Mouse (Mus musculus): ENCODE results near the gene Vmn1r8. TPM values are rescaled to one million over a fixed set of nuclear protein-coding genes. Genes with fewer than 3 reads are reported as not detected.
"Not testable (repeated sequence)": the region's sequence is repeated elsewhere in the genome, so short reads cannot be mapped to it uniquely, and the experiment has no call there.

Vmn1r8 gene
- not detected for total RNA-seq (2021)

- no peak for DNase-seq
Measured at GRCm38 (mm10) chr6:57031984-57032383, at the start of gene Vmn1r8. Vmn1r8 (plus strand) TSS chr6:57032284.

- DNase-seq: no peak
Measured at GRCm38 (mm10) chr6:56996943-56997342, 35.1 kb upstream of the Vmn1r8 start, which contains the start of gene Vmn1r6. Vmn1r6 (plus strand) TSS chr6:56997243.

- DNase-seq: not testable (repeated sequence)
Measured at GRCm38 (mm10) chr6:57025224-57025623, 6.9 kb upstream of the Vmn1r8 start, which contains the start of gene Vmn1r7. Vmn1r7 (minus strand) TSS chr6:57025324.

- DNase-seq: no peak
Measured at GRCm38 (mm10) chr6:57034674-57035073, 2.6 kb downstream of the Vmn1r8 start.

- DNase-seq: peak; percentile 18
Measured at GRCm38 (mm10) chr6:57063730-57064129, 31.6 kb downstream of the Vmn1r8 start.

GRCm38 (mm10) chr6:57066487-57066886, 34.4 kb downstream of the Vmn1r8 start, which contains the start of gene Vmn1r9:
Vmn1r9 (plus strand) TSS chr6:57066787.
- DNase-seq: no peak

Other genes starting within 250 kb of the Vmn1r8 start
- 10 to 100 TPM; 43.7 to 44.9 TPM for gene Kbtbd2, start 234.5 kb upstream of the Vmn1r8 start, total RNA-seq (2021)
- gene Fkbp9, start 200.2 kb upstream of the Vmn1r8 start, total RNA-seq (2021): 100 to 1,000 TPM; 130 to 135 TPM
- gene Nt5c3, start 108.4 kb upstream of the Vmn1r8 start, total RNA-seq (2021): 10 to 100 TPM; 44.1 to 46.9 TPM
- gene Vmn1r4, start 108.3 kb upstream of the Vmn1r8 start, total RNA-seq (2021): under 1 TPM in 1 of 2 experiments, not detected in 1; 0.12 TPM
- gene Vmn1r5, start 62.0 kb upstream of the Vmn1r8 start, total RNA-seq (2021): not detected
- gene Vmn1r6, start 35.0 kb upstream of the Vmn1r8 start, total RNA-seq (2021): not detected
- gene Vmn1r7, start 7.0 kb upstream of the Vmn1r8 start, total RNA-seq (2021): not detected
- not detected for gene Vmn1r9, start 34.5 kb downstream of the Vmn1r8 start, total RNA-seq (2021)
- not detected for gene Vmn1r10, start 77.2 kb downstream of the Vmn1r8 start, total RNA-seq (2021)
- gene Vmn1r11, start 101.2 kb downstream of the Vmn1r8 start, total RNA-seq (2021): not detected
- gene Vmn1r12, start 124.6 kb downstream of the Vmn1r8 start, total RNA-seq (2021): not detected
- not detected for gene Vmn1r13, start 171.0 kb downstream of the Vmn1r8 start, total RNA-seq (2021)
- not detected for gene Vmn1r14, start 199.4 kb downstream of the Vmn1r8 start, total RNA-seq (2021)
- not detected for gene Vmn1r15, start 225.7 kb downstream of the Vmn1r8 start, total RNA-seq (2021)

Data from heart, postnatal 4 days (tissue).